Mouse (Mus musculus) midbrain, postnatal 0 days (tissue): ENCODE results near the gene Nol12. TPM values are rescaled to one million over a fixed set of nuclear protein-coding genes. Genes with fewer than 3 reads are reported as not detected.
A peak's percentile ranks its signal among the peaks of the same experiment; 100 is the strongest.

Experiments
- ATAC-seq: fragments of 200-750 bp; cut with Nextera tagmentation; 2 replicates; pipeline ENCODE4 v1.8.0; 2017; ENCODE audit warnings: moderate number of reproducible peaks, mild to moderate bottlenecking, moderate TSS enrichment, moderate library complexity; ENCODE audit not compliant: low FRiP score
- DNase-seq: peaks from one replicate; pipeline ENCODE4 v3.0.0-alpha.2; 2015; ENCODE audit warnings: low spot score
- H3K27ac ChIP-seq: fragments of 300-500 bp; sonication (generic); 2 replicates; pipeline ENCODE4 v1.5.1; 2014; ENCODE audit warnings: low read depth, mild to moderate bottlenecking, low read length, mixed read lengths
- H3K27me3 ChIP-seq: fragments of 300-500 bp; sonication (generic); 2 replicates; pipeline ENCODE4 v1.6.1; 2014; ENCODE audit warnings: low read length, control low read depth, mixed read lengths; ENCODE audit not compliant: insufficient read depth
- H3K36me3 ChIP-seq: fragments of 300-500 bp; sonication (generic); 2 replicates; pipeline ENCODE4 v1.6.1; 2014; ENCODE audit warnings: low read length, control low read depth, mixed read lengths; ENCODE audit not compliant: insufficient read depth
- H3K4me1 ChIP-seq: fragments of 300-500 bp; sonication (generic); 2 replicates; pipeline ENCODE4 v1.6.1; 2014; ENCODE audit warnings: mild to moderate bottlenecking, control low read depth, antibody characterized with exemption, low read length, mixed read lengths; ENCODE audit not compliant: insufficient read depth
- H3K4me2 ChIP-seq: fragments of 300-500 bp; sonication (generic); 2 replicates; pipeline ENCODE4 v1.6.1; 2014; ENCODE audit warnings: low read depth, mild to moderate bottlenecking, low read length, mixed read lengths; ENCODE audit not compliant: poor library complexity, severe bottlenecking
- H3K4me3 ChIP-seq: fragments of 300-500 bp; sonication (generic); 2 replicates; pipeline ENCODE4 v1.5.1; 2014; ENCODE audit warnings: low read depth, mild to moderate bottlenecking, low read length, moderate library complexity
- H3K9ac ChIP-seq: fragments of 300-500 bp; sonication (generic); replicated peaks from 2 replicates; pipeline ENCODE4 v1.6.1; 2014; ENCODE audit warnings: mild to moderate bottlenecking, low read length, moderate library complexity, mixed read lengths; ENCODE audit not compliant: poor library complexity, severe bottlenecking
- H3K9me3 ChIP-seq: fragments of 300-500 bp; sonication (generic); 2 replicates; pipeline ENCODE4 v1.6.1; 2016; ENCODE audit warnings: low read length, control low read depth
- CTCF ChIP-seq: IDR thresholded peaks from 2 replicates; pipeline ENCODE4 v1.5.1; 2016; ENCODE audit warnings: antibody characterized with exemption, mild to moderate bottlenecking
- WGBS: fragments of 180-500 bp; shearing (Covaris S2); extraction: QIAGEN DNeasy Blood & Tissue Kit; methylation state at CpG from one replicate; pipeline ENCODE4 v1.1.7; 2014; 5-methylcytosine and 5-hydroxymethylcytosine counted together
- polyA plus RNA-seq: library from polyadenylated mRNA; unstranded; fragments of >200 nt; fragmentation: Nextera tagmentation; extraction: Ambion mirVana; gene quantifications from 2 replicates; pipeline ENCODE4 v1.2.1, GENCODE M21; 2015
- total RNA-seq: library from RNA; depleted of rRNA; stranded (reverse); fragments of >200 nt; gene quantifications from 2 replicates; pipeline ENCODE4 v1.2.3, GENCODE M21; 2014; rRNA removed

Gene Nol12
- total RNA-seq = 8.1 and 17.1 TPM in 2 replicates
- 64.0 and 69.5 TPM in 2 replicates for polyA plus RNA-seq

GRCm38 (mm10) chr15:78934784-78935320, at the start of gene Nol12:
Gene Nol12, plus strand, starts transcription at chr15:78934933.
- WGBS = under 1% methylated on average over 33 of the region's 42 CpGs
- Histone ChIP-seq H3K4me1 (peaks cover 4% of the 10 kb centered on the region; the same call in 1 of the 2 replicates), H3K36me3 (peaks cover 17% of the 10 kb centered on the region), H3K27me3 (no peaks in the 10 kb centered on the region), H3K4me2 (peak within 1 kb of the TSS; percentile 63), H3K27ac (peak within 1 kb of the TSS; percentile 73), H3K9me3 (no peaks in the 10 kb centered on the region), H3K4me3 (peak within 1 kb of the TSS; percentile 54), H3K9ac (peak within 1 kb of the TSS; percentile 50)
- peak; percentile 25; the same call in 1 of the 2 replicates for TF ChIP-seq CTCF
- ATAC-seq (peak; percentile 87), DNase-seq (peak; percentile 94)

DNA sequence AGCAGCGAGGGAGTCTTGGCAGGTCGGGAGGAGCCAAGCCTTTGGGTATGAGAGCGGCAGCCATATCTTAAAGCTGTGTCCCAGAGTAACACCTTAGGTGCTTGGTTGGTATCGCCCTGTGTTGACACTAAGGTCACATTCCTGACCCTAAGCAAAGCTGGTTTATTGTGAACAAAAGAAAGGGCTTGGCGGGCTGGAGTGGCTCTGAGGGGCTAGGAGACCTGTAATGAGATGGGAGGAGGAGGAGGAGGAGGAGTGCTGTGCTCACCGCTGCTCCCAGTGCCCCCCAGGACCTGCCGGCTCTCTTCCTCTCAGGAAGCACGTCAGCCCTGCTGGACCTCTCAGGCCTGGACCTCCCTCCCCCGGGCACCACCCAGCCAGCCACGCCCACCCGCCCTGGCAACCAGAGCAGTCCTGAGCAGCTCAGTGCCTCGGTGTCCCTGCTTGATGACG, 45.3 kb upstream of the Nol12 start:
- Histone ChIP-seq H3K4me1 (no peaks in the 10 kb centered on the region), H3K4me2 (no peak overlapping the region), H3K4me3 (no peak overlapping the region), H3K9me3 (no peaks in the 10 kb centered on the region), H3K27ac (no peak overlapping the region), H3K36me3 (peaks cover 76% of the 10 kb centered on the region), H3K27me3 (no peaks in the 10 kb centered on the region), H3K9ac (no peak overlapping the region)
- WGBS = 27% methylated on average over 13 of the region's 13 CpGs
- DNase-seq (no peak), ATAC-seq (no peak)
- no peak for TF ChIP-seq CTCF

GRCm38 (mm10) chr15:78892440-78892839, 42.3 kb upstream of the Nol12 start:
- H3K4me3 ChIP-seq = no peak overlapping the region
- H3K27me3 ChIP-seq = no peaks in the 10 kb centered on the region
- H3K9me3 ChIP-seq = no peaks in the 10 kb centered on the region
- TF ChIP-seq CTCF = no peak
- H3K4me1 ChIP-seq = no peaks in the 10 kb centered on the region
- no peak overlapping the region for H3K27ac ChIP-seq
- peaks cover 57% of the 10 kb centered on the region for H3K36me3 ChIP-seq
- ATAC-seq = no peak
- no peak overlapping the region for H3K9ac ChIP-seq
- H3K4me2 ChIP-seq = no peak overlapping the region
- no peak for DNase-seq
- 68% methylated on average over 7 of the region's 7 CpGs for WGBS

DNA sequence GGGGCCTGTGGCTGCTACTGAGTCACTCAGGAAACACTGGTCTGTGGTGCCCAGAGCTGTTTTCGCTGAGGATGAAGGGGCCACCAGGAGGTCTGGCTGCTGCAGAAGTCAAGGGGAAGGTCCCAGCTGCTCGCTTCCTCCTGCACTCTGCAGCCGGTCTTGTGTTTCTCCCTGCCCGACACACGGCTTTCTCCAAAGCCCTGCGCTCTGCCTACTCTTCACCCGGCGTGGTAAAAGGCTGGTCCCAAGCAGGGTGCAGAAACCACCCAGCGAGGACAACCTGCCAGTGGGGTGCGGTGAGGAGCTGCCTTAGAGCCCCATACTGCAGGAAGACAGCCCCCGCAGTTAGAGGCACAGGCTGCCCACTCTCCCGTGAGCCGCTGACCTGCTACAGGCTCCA, 40.0 kb upstream of the Nol12 start:
- no peak for DNase-seq
- 88% methylated on average over 13 of the region's 13 CpGs for WGBS
- TF ChIP-seq CTCF = no peak

GRCm38 (mm10) chr15:78895741-78896140, 39.0 kb upstream of the Nol12 start:
- Histone ChIP-seq H3K9ac (no peak overlapping the region), H3K4me1 (0 out of 2 replicates have a peak, but pooled peaks cover 3% of the 10 kb centered on the region), H3K9me3 (no peaks in the 10 kb centered on the region), H3K27ac (no peak overlapping the region), H3K36me3 (peaks cover 34% of the 10 kb centered on the region), H3K27me3 (peaks cover 3% of the 10 kb centered on the region; the same call in 1 of the 2 replicates), H3K4me2 (no peak overlapping the region), H3K4me3 (no peak overlapping the region)
- ATAC-seq (no peak), DNase-seq (no peak)
- no peak for TF ChIP-seq CTCF
- WGBS = 89% methylated on average over 2 of the region's 2 CpGs

More for the DNA sequence above, 40.0 kb upstream of the Nol12 start:
- peaks cover 2% of the 10 kb centered on the region; the same call in 1 of the 2 replicates for H3K27me3 ChIP-seq
- no peak for ATAC-seq
- H3K4me3 ChIP-seq = no peak overlapping the region
- H3K9ac ChIP-seq = no peak overlapping the region
- H3K9me3 ChIP-seq = no peaks in the 10 kb centered on the region
- H3K4me1 ChIP-seq = 0 out of 2 replicates have a peak, but pooled peaks cover 2% of the 10 kb centered on the region
- H3K27ac ChIP-seq = no peak overlapping the region
- no peak overlapping the region for H3K4me2 ChIP-seq
- peaks cover 39% of the 10 kb centered on the region for H3K36me3 ChIP-seq

- peaks cover 30% of the 10 kb centered on the region for H3K36me3 ChIP-seq
- no peak overlapping the region for H3K27ac ChIP-seq
- H3K4me2 ChIP-seq = no peak overlapping the region
- DNase-seq = no peak
- 91% methylated on average over 3 of the region's 3 CpGs for WGBS
- H3K27me3 ChIP-seq = peaks cover 3% of the 10 kb centered on the region; the same call in 1 of the 2 replicates
- H3K9me3 ChIP-seq = no peaks in the 10 kb centered on the region
- no peak for ATAC-seq
- TF ChIP-seq CTCF = no peak
- H3K4me3 ChIP-seq = no peak overlapping the region
- H3K4me1 ChIP-seq = 0 out of 2 replicates have a peak, but pooled peaks cover 3% of the 10 kb centered on the region
- no peak overlapping the region for H3K9ac ChIP-seq
Measured at GRCm38 (mm10) chr15:78896149-78896548, 38.6 kb upstream of the Nol12 start.
